Mouse (Mus musculus): Measurements from ENCODE around the gene Gm527. TPM values are rescaled to one million over a fixed set of nuclear protein-coding genes. Genes with fewer than 3 reads are reported as not detected.

Gm527 gene
- 2.3 and 2.5 TPM in 2 replicates for polyA plus RNA-seq (2015; fragmentation: Nextera tagmentation; extraction: Ambion mirVana)

DNA sequence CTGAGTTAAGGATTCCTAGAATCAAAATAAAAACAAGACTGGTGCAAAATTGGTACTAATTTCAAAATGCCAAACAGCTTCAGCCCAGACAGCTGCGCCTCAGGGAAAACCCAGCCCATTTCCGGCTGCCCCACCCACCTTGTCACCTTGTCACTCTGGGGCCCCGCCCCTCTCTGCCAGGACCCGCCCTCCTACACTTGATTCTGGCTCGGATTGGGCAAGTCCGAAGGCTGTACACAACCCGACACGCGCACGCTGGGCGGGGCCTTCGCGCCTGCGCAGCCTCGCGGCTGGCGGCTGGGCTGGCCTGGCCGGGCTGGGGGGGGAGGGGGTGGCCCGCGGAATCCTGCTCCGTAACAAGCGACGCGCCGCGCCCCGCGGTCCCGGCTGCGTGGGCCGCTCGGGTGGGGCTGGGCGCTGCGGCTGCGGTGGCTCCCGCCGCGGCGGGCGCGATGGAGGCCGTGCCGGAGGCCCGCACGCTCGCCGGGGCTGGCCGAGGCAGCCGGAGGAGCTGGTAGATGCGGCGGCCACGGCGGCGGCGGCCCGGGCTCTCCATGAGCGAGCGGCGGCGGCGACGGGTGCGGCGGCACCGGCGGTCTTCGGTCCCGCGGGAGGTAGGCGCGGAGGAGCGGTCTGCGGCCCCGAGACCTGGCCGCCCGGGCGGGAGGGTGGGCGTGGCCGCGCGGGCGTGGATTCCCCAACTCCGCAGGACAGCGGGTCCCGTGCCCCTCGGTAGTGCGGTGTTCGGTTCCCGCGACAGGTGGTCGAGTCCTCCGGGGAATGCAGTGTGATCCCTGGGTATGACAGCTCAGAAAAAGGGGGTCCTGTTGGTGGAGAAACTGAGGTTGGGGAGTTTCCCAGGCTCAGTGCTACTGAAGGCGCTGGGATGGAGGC lies at the start of gene Gm527:
TSS of gene Gm527 (plus strand) at position 329 of the 894 bp plus-strand sequence.
- ATAC-seq (ENCODE audit: extremely low read depth, insufficient number of reproducible peaks, low FRiP score, low TSS enrichment), result peak; percentile 100
- Histone ChIP-seq H3K9ac (peak within 1 kb of the TSS; percentile 95), H3K27me3 (replicated peaks) (peaks cover 4% of the 10 kb centered on the region; the same call in 1 of the 2 replicates), H3K27ac (replicated peaks) (peak within 1 kb of the TSS; percentile 76), H3K36me3 (peaks cover 14% of the 10 kb centered on the region; the same call in 1 of the 2 replicates), H3K4me2 (peak within 1 kb of the TSS; percentile 88), H3K9me3 (no peaks in the 10 kb centered on the region), H3K4me3 (peak within 1 kb of the TSS; percentile 88), H3K4me1 (peaks cover 10% of the 10 kb centered on the region; the same call in 1 of the 2 replicates)
- under 1% methylated on average over 83 of the region's 93 CpGs for WGBS

DNA sequence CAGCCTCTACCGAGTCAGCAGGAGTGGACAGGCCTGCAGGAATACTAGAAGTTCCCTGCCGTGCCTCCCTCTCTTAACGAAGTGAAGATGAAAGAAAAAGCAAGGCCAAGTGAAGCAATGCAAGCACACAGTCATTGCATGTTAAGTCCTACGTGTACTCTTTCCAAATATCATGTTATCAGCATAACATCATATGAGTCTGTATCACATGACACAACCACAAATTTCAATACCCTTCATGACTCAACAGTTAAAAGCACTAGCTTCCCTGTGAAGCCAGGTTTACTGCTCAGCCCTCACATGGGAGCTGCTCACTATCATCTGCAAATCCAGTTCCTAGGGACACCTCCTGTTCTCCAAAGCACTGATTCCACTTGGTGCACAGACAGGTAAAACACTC lies 46.6 kb upstream of the Gm527 start:
- H3K9ac ChIP-seq, result no peak overlapping the region
- no peak overlapping the region for H3K4me2 ChIP-seq
- 49% methylated on average over 4 of the region's 4 CpGs for WGBS
- no peaks in the 10 kb centered on the region for H3K4me1 ChIP-seq
- H3K27ac ChIP-seq (replicated peaks), result no peak overlapping the region
- no peaks in the 10 kb centered on the region for H3K9me3 ChIP-seq
- no peak for ATAC-seq (ENCODE audit: extremely low read depth, insufficient number of reproducible peaks, low FRiP score, low TSS enrichment)
- H3K27me3 ChIP-seq (replicated peaks), result no peaks in the 10 kb centered on the region
- no peak overlapping the region for H3K4me3 ChIP-seq
- no peaks in the 10 kb centered on the region for H3K36me3 ChIP-seq

- 34% methylated on average over 4 of the region's 4 CpGs for WGBS
- Histone ChIP-seq H3K4me3 (no peak overlapping the region), H3K36me3 (no peaks in the 10 kb centered on the region), H3K4me1 (peaks cover 2% of the 10 kb centered on the region), H3K9ac (no peak overlapping the region), H3K27ac (replicated peaks) (no peak overlapping the region), H3K27me3 (replicated peaks) (no peaks in the 10 kb centered on the region), H3K9me3 (no peaks in the 10 kb centered on the region), H3K4me2 (no peak overlapping the region)
- ATAC-seq (ENCODE audit: extremely low read depth, insufficient number of reproducible peaks, low FRiP score, low TSS enrichment), result no peak
These were observed 20.5 kb upstream of the Gm527 start for GRCm38 (mm10) chr12:64897060-64897730.

DNA sequence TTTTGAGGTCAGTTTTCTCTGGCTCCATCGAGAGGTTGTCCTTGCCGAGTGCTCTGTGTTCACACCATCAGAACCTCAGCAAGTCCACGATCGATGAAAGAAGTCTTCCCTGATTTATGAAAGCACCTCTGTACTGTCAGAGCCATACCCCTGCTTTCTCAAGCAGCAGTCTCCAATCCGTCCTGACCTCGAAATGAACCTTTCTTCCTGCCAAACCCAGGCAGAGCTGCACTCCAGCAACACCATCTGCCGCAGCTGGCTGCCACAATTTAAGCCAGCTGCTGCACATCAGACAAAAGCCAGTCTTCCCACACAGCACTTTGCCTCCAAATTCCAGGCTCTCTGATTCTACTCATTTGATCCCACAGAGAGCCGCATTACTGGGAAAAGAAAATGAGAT lies 15.2 kb upstream of the Gm527 start:
- Histone ChIP-seq H3K27ac (replicated peaks) (0 out of 2 replicates have a peak overlapping the region, but pooled peaks have one; percentile 20), H3K27me3 (replicated peaks) (no peaks in the 10 kb centered on the region), H3K9ac (no peak overlapping the region), H3K4me2 (peak overlapping the region; percentile 36; the same call in 1 of the 2 replicates), H3K4me1 (peaks cover 16% of the 10 kb centered on the region), H3K4me3 (no peak overlapping the region), H3K36me3 (no peaks in the 10 kb centered on the region), H3K9me3 (no peaks in the 10 kb centered on the region)
- WGBS, result 31% methylated on average over 8 of the region's 8 CpGs
- no peak for ATAC-seq (ENCODE audit: extremely low read depth, insufficient number of reproducible peaks, low FRiP score, low TSS enrichment)

- Histone ChIP-seq H3K9ac (no peak overlapping the region), H3K27me3 (replicated peaks) (no peaks in the 10 kb centered on the region), H3K36me3 (no peaks in the 10 kb centered on the region), H3K27ac (replicated peaks) (0 out of 2 replicates have a peak overlapping the region, but pooled peaks have one; percentile 13), H3K4me3 (no peak overlapping the region), H3K4me2 (no peak overlapping the region), H3K9me3 (no peaks in the 10 kb centered on the region), H3K4me1 (peaks cover 16% of the 10 kb centered on the region)
- WGBS, result 62% methylated on average over 8 of the region's 8 CpGs
- no peak for ATAC-seq (ENCODE audit: extremely low read depth, insufficient number of reproducible peaks, low FRiP score, low TSS enrichment)
These were observed 14.5 kb upstream of the Gm527 start for GRCm38 (mm10) chr12:64903186-64903585.

- no peak for ATAC-seq (ENCODE audit: extremely low read depth, insufficient number of reproducible peaks, low FRiP score, low TSS enrichment)
- 57% methylated on average over 6 of the region's 6 CpGs for whole genome bisulfite sequencing
- no peak overlapping the region for H3K27ac ChIP-seq (replicated peaks)
- no peak overlapping the region for H3K9ac ChIP-seq
- H3K4me2 ChIP-seq, result no peak overlapping the region
- H3K9me3 ChIP-seq, result no peaks in the 10 kb centered on the region
- H3K4me3 ChIP-seq, result no peak overlapping the region
- peaks cover 4% of the 10 kb centered on the region; the same call in 1 of the 2 replicates for H3K27me3 ChIP-seq (replicated peaks)
- 0 out of 2 replicates have a peak, but pooled peaks cover 5% of the 10 kb centered on the region for H3K4me1 ChIP-seq
- H3K36me3 ChIP-seq, result no peaks in the 10 kb centered on the region
These were observed 4.7 kb upstream of the Gm527 start for GRCm38 (mm10) chr12:64912996-64913395.

DNA sequence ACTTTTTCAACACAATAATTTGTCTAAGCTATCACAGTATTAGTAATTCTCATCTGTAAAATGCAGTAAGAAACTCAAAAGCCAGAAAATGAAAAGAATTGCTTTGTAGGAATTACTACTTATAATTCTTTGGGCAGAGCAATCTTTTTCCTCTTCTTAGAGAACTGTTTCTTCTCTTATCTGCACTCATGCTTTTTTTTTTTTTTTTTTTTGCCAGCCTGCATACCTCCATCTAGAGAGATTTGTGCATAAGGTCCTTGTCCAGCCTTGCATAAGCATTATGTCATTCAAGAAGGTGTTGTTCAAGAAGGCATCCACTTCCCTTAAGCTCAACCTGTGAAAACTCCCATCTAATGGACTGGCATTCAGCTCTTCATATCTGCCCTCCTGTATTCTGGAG lies 971 bp upstream of the Gm527 start:
- H3K4me1 ChIP-seq, result peaks cover 10% of the 10 kb centered on the region; the same call in 1 of the 2 replicates
- H3K9me3 ChIP-seq, result no peaks in the 10 kb centered on the region
- peaks cover 4% of the 10 kb centered on the region; the same call in 1 of the 2 replicates for H3K27me3 ChIP-seq (replicated peaks)
- no peak overlapping the region for H3K27ac ChIP-seq (replicated peaks)
- H3K4me3 ChIP-seq, result no peak overlapping the region
- H3K4me2 ChIP-seq, result no peak overlapping the region; the same call in 1 of the 2 replicates
- ATAC-seq (ENCODE audit: extremely low read depth, insufficient number of reproducible peaks, low FRiP score, low TSS enrichment), result no peak
- peaks cover 7% of the 10 kb centered on the region; the same call in 1 of the 2 replicates for H3K36me3 ChIP-seq
- H3K9ac ChIP-seq, result no peak overlapping the region

DNA sequence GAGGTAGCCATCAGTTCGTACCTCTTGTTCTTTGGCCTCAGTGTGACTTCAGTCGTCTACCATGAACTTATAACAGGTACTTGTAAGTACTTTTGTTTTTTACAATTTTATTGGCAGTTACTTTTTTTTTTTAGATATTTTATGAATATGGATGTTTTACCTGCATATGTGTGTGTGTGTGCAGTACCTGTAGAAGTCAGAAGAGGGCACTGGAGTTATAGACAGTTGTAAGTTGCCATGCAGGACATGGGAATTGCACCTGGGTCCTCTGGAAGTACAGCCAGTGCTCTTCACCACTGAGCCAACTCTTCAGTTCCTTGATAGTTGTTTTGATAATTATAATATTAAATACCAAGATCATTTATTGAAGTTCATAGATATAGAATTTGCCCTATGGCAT lies 19.8 kb downstream of the Gm527 start:
- H3K9me3 ChIP-seq, result no peaks in the 10 kb centered on the region
- WGBS, result 78% methylated on average over 2 of the region's 2 CpGs

DNA sequence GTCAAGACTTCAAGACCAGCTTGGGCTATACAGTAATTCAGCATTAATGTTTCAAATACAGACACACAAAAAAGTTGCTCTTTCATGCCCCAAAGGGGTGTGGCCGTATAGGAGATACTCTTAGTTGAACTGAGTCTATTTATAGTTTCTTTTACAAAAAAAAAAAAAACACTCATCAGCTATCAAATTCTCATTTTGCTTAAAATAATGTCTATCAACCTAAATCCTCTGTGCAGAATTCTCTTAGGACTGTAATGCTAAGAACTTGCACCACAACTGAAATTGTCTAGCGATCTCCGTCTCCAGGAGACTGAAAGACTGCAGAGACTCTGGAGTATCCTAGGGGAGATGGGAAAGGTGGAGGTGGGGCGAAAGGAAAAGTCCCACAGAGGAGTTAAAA lies 46.9 kb downstream of the Gm527 start:
- H3K27ac ChIP-seq (replicated peaks), result peak overlapping the region; percentile 81
- 7% methylated on average over 4 of the region's 4 CpGs for WGBS
- no peaks in the 10 kb centered on the region for H3K27me3 ChIP-seq (replicated peaks)
- no peaks in the 10 kb centered on the region for H3K36me3 ChIP-seq
- peaks cover 42% of the 10 kb centered on the region for H3K4me1 ChIP-seq
- H3K9me3 ChIP-seq, result no peaks in the 10 kb centered on the region
- H3K9ac ChIP-seq, result peak overlapping the region; percentile 84
- peak overlapping the region; percentile 81 for H3K4me2 ChIP-seq
- peak overlapping the region; percentile 96 for H3K4me3 ChIP-seq
- ATAC-seq (ENCODE audit: extremely low read depth, insufficient number of reproducible peaks, low FRiP score, low TSS enrichment), result no peak

More for the DNA sequence above, 19.8 kb downstream of the Gm527 start:
- Histone ChIP-seq H3K4me1 (no peaks in the 10 kb centered on the region), H3K4me2 (no peak overlapping the region), H3K9ac (no peak overlapping the region), H3K4me3 (no peak overlapping the region), H3K27me3 (replicated peaks) (no peaks in the 10 kb centered on the region), H3K27ac (replicated peaks) (no peak overlapping the region), H3K36me3 (peaks cover 14% of the 10 kb centered on the region)
- ATAC-seq (ENCODE audit: extremely low read depth, insufficient number of reproducible peaks, low FRiP score, low TSS enrichment), result no peak

GRCm38 (mm10) chr12:64965124-64966026 lies 47.7 kb downstream of the Gm527 start, which contains the start of the genes Klhl28 and Togaram1:
Klhl28 (minus strand) TSS chr12:64965534.
Togaram1 (plus strand) TSS chr12:64965804.
- peaks cover 46% of the 10 kb centered on the region for H3K4me1 ChIP-seq
- no peaks in the 10 kb centered on the region for H3K27me3 ChIP-seq (replicated peaks)
- under 1% methylated on average over 45 of the region's 45 CpGs for WGBS
- peak within 1 kb of the TSS; percentile 95 for H3K4me2 ChIP-seq
- peak within 1 kb of the TSS; percentile 96 for H3K4me3 ChIP-seq
- peak within 1 kb of the TSS; percentile 97 for H3K9ac ChIP-seq
- peak; percentile 100 for ATAC-seq (ENCODE audit: extremely low read depth, insufficient number of reproducible peaks, low FRiP score, low TSS enrichment)
- H3K36me3 ChIP-seq, result peaks cover 2% of the 10 kb centered on the region; the same call in 1 of the 2 replicates
- H3K9me3 ChIP-seq, result no peaks in the 10 kb centered on the region
- H3K27ac ChIP-seq (replicated peaks), result peak within 1 kb of the TSS; percentile 92

Measured in heart, embryonic 13.5 days (tissue).